Mouse (Mus musculus) midbrain, embryonic 11.5 days (tissue): ENCODE data around the gene Epsti1. TPM values are rescaled to one million over a fixed set of nuclear protein-coding genes. Genes with fewer than 3 reads are reported as not detected.

Experiments used
- ATAC-seq: fragments of 200-750 bp; cut with Nextera tagmentation; 2 replicates; pipeline ENCODE4 v1.8.0; 2017; ENCODE audit warnings: moderate TSS enrichment, moderate library complexity; ENCODE audit not compliant: low FRiP score
- DNase-seq: peaks from one replicate; pipeline ENCODE4 v3.0.0; 2015; ENCODE audit warnings: low spot score; ENCODE audit errors: missing footprints
- H3K27ac ChIP-seq: fragments of 300-500 bp; sonication (generic); 2 replicates; pipeline ENCODE4 v1.5.1; 2014; ENCODE audit warnings: low read depth, low read length
- H3K27me3 ChIP-seq: fragments of 300-500 bp; sonication (generic); 2 replicates; pipeline ENCODE4 v1.6.1; 2014; ENCODE audit warnings: mild to moderate bottlenecking, low read length, moderate library complexity, mixed read lengths; ENCODE audit not compliant: control insufficient read depth, insufficient read depth
- H3K36me3 ChIP-seq: fragments of 300-500 bp; sonication (generic); 2 replicates; pipeline ENCODE4 v1.6.1; 2014; ENCODE audit warnings: mild to moderate bottlenecking, low read length, moderate library complexity, mixed read lengths; ENCODE audit not compliant: control insufficient read depth, insufficient read depth
- H3K4me1 ChIP-seq: fragments of 300-500 bp; sonication (generic); 2 replicates; pipeline ENCODE4 v1.6.1; 2014; ENCODE audit warnings: low read length; ENCODE audit not compliant: control insufficient read depth, insufficient read depth
- H3K4me2 ChIP-seq: fragments of 300-500 bp; sonication (generic); 2 replicates; pipeline ENCODE4 v1.6.1; 2014; ENCODE audit warnings: mild to moderate bottlenecking, moderate library complexity
- H3K4me3 ChIP-seq: fragments of 300-500 bp; sonication (generic); 2 replicates; pipeline ENCODE4 v1.5.1; 2014; ENCODE audit warnings: low read depth, low read length
- H3K9ac ChIP-seq: fragments of 300-500 bp; sonication (generic); 2 replicates; pipeline ENCODE4 v1.6.1; 2014; ENCODE audit warnings: low read length
- H3K9me3 ChIP-seq: fragments of 300-500 bp; sonication (generic); 2 replicates; pipeline ENCODE4 v1.6.1; 2016; ENCODE audit warnings: low read length; ENCODE audit not compliant: control insufficient read depth
- WGBS: fragments of 180-500 bp; shearing (Covaris S2); extraction: QIAGEN DNeasy Blood & Tissue Kit; methylation state at CpG from one replicate; pipeline ENCODE4 v1.1.7; 2014; 5-methylcytosine and 5-hydroxymethylcytosine counted together
- polyA plus RNA-seq: library from polyadenylated mRNA; unstranded; fragments of >200 nt; fragmentation: Nextera tagmentation; extraction: Ambion mirVana; gene quantifications from 2 replicates; pipeline ENCODE4 v1.2.1, GENCODE M21; 2014

Epsti1 gene
- polyA plus RNA-seq, 1 experiment from 2014 or later: 0.31 TPM

- H3K9me3 ChIP-seq: no peaks in the 10 kb centered on the region
- DNase-seq: no peak
- H3K36me3 ChIP-seq: no peaks in the 10 kb centered on the region
- 91% methylated on average over 5 of the region's 5 CpGs for WGBS
- no peak overlapping the region for H3K9ac ChIP-seq
- H3K27ac ChIP-seq: no peak overlapping the region
- H3K27me3 ChIP-seq: no peaks in the 10 kb centered on the region
- no peak overlapping the region for H3K4me3 ChIP-seq
- H3K4me2 ChIP-seq: no peak overlapping the region
- ATAC-seq: no peak
- no peaks in the 10 kb centered on the region for H3K4me1 ChIP-seq
Observed at GRCm38 (mm10) chr14:77928653-77929052, 24.6 kb downstream of the Epsti1 start.

GRCm38 (mm10) chr14:77929139-77929678 is 25.2 kb downstream of the Epsti1 start:
- Histone ChIP-seq H3K27ac (no peak overlapping the region), H3K4me2 (no peak overlapping the region), H3K36me3 (no peaks in the 10 kb centered on the region), H3K9me3 (no peaks in the 10 kb centered on the region), H3K9ac (no peak overlapping the region), H3K4me3 (no peak overlapping the region), H3K4me1 (no peaks in the 10 kb centered on the region), H3K27me3 (no peaks in the 10 kb centered on the region)
- no peak for ATAC-seq
- 74% methylated on average over 2 of the region's 2 CpGs for WGBS
- DNase-seq: no peak

- WGBS: 68% methylated on average over 12 of the region's 12 CpGs
- Histone ChIP-seq H3K27ac (no peak overlapping the region), H3K4me3 (no peak overlapping the region), H3K27me3 (no peaks in the 10 kb centered on the region), H3K36me3 (no peaks in the 10 kb centered on the region), H3K4me1 (no peaks in the 10 kb centered on the region), H3K9me3 (no peaks in the 10 kb centered on the region), H3K4me2 (no peak overlapping the region), H3K9ac (no peak overlapping the region)
- no peak for ATAC-seq
- DNase-seq: no peak
Observed at GRCm38 (mm10) chr14:77932150-77933047, 28.4 kb downstream of the Epsti1 start.

GRCm38 (mm10) chr14:77933243-77933642 is 29.2 kb downstream of the Epsti1 start:
- no peak for DNase-seq
- H3K36me3 ChIP-seq: no peaks in the 10 kb centered on the region
- H3K9ac ChIP-seq: no peak overlapping the region
- H3K9me3 ChIP-seq: no peaks in the 10 kb centered on the region
- no peaks in the 10 kb centered on the region for H3K4me1 ChIP-seq
- H3K4me3 ChIP-seq: no peak overlapping the region
- ATAC-seq: no peak
- no peaks in the 10 kb centered on the region for H3K27me3 ChIP-seq
- WGBS: 90% methylated on average over 5 of the region's 5 CpGs
- H3K27ac ChIP-seq: no peak overlapping the region
- no peak overlapping the region for H3K4me2 ChIP-seq

GRCm38 (mm10) chr14:77934431-77934830 is 30.4 kb downstream of the Epsti1 start:
- no peak overlapping the region for H3K27ac ChIP-seq
- no peaks in the 10 kb centered on the region for H3K4me1 ChIP-seq
- no peak for DNase-seq
- no peak overlapping the region for H3K4me2 ChIP-seq
- no peak overlapping the region for H3K9ac ChIP-seq
- H3K36me3 ChIP-seq: no peaks in the 10 kb centered on the region
- ATAC-seq: no peak
- no peak overlapping the region for H3K4me3 ChIP-seq
- 89% methylated on average over 3 of the region's 3 CpGs for WGBS
- no peaks in the 10 kb centered on the region for H3K9me3 ChIP-seq
- no peaks in the 10 kb centered on the region for H3K27me3 ChIP-seq

- no peaks in the 10 kb centered on the region for H3K27me3 ChIP-seq
- H3K4me2 ChIP-seq: no peak overlapping the region
- H3K4me3 ChIP-seq: no peak overlapping the region
- peaks cover under 1% of the 10 kb centered on the region; the same call in 1 of the 2 replicates for H3K9me3 ChIP-seq
- H3K27ac ChIP-seq: no peak overlapping the region
- WGBS: 94% methylated on average over 1 of the region's 1 CpGs
- ATAC-seq (no peak), DNase-seq (no peak)
- no peak overlapping the region for H3K9ac ChIP-seq
- peaks cover 11% of the 10 kb centered on the region for H3K4me1 ChIP-seq
- H3K36me3 ChIP-seq: no peaks in the 10 kb centered on the region
Observed at GRCm38 (mm10) chr14:77941105-77941504, 37.1 kb downstream of the Epsti1 start.

- H3K27ac ChIP-seq: no peak overlapping the region
- no peak overlapping the region for H3K4me3 ChIP-seq
- peak; percentile 89 for DNase-seq
- H3K27me3 ChIP-seq: no peaks in the 10 kb centered on the region
- H3K36me3 ChIP-seq: no peaks in the 10 kb centered on the region
- peaks cover 11% of the 10 kb centered on the region for H3K4me1 ChIP-seq
- no peak overlapping the region for H3K9ac ChIP-seq
- WGBS: 11% methylated on average over 9 of the region's 9 CpGs
- H3K4me2 ChIP-seq: no peak overlapping the region
- peaks cover 5% of the 10 kb centered on the region; the same call in 1 of the 2 replicates for H3K9me3 ChIP-seq
- peak; percentile 69 for ATAC-seq
Observed at GRCm38 (mm10) chr14:77942235-77942634, 38.2 kb downstream of the Epsti1 start.

- Histone ChIP-seq H3K4me2 (peak overlapping the region; percentile 36), H3K4me3 (0 out of 2 replicates have a peak overlapping the region, but pooled peaks have one; percentile 10)
Observed at GRCm38 (mm10) chr14:77942793-77943558, 38.9 kb downstream of the Epsti1 start.

More at GRCm38 (mm10) chr14:77942793-77943558, 38.9 kb downstream of the Epsti1 start:
- peak; percentile 92 for DNase-seq
- H3K27me3 ChIP-seq: no peaks in the 10 kb centered on the region; the same call in 1 of the 2 replicates
- peaks cover 5% of the 10 kb centered on the region; the same call in 1 of the 2 replicates for H3K9me3 ChIP-seq
- WGBS: 36% methylated on average over 15 of the region's 15 CpGs
- peaks cover 11% of the 10 kb centered on the region for H3K4me1 ChIP-seq
- no peak overlapping the region for H3K9ac ChIP-seq
- H3K36me3 ChIP-seq: no peaks in the 10 kb centered on the region
- peak overlapping the region; percentile 47; the same call in 1 of the 2 replicates for H3K27ac ChIP-seq
- ATAC-seq: 0 out of 2 replicates have a peak, but pooled peaks have one; percentile 19
